Mouse (Mus musculus): ENCODE measurements around the gene Akt2. TPM values are rescaled to one million over a fixed set of nuclear protein-coding genes. Genes with fewer than 3 reads are reported as not detected.
A peak's percentile ranks its signal among the peaks of the same experiment; 100 is the strongest.

Gene Akt2
- 103 and 106 TPM in 2 replicates for polyA plus RNA-seq (2015; fragmentation: Nextera tagmentation; extraction: Ambion mirVana)

GRCm38 (mm10) chr7:27591266-27592216 lies at the start of gene Akt2:
Gene Akt2 (plus strand): TSS chr7:27591552.
- H3K9ac ChIP-seq = peak within 1 kb of the TSS; percentile 92
- H3K4me2 ChIP-seq = peak within 1 kb of the TSS; percentile 62
- ATAC-seq (ENCODE audit: insufficient number of reproducible peaks, insufficient read depth, low FRiP score, low TSS enrichment, low read depth) = peak; percentile 96
- peak within 1 kb of the TSS; percentile 99 for H3K27ac ChIP-seq
- H3K4me1 ChIP-seq = peaks cover 16% of the 10 kb centered on the region
- peak within 1 kb of the TSS; percentile 66 for H3K4me3 ChIP-seq
- under 1% methylated on average over 42 of the region's 71 CpGs for WGBS
- no peaks in the 10 kb centered on the region for H3K27me3 ChIP-seq
- H3K36me3 ChIP-seq = peaks cover 12% of the 10 kb centered on the region
- H3K9me3 ChIP-seq = no peaks in the 10 kb centered on the region

DNA sequence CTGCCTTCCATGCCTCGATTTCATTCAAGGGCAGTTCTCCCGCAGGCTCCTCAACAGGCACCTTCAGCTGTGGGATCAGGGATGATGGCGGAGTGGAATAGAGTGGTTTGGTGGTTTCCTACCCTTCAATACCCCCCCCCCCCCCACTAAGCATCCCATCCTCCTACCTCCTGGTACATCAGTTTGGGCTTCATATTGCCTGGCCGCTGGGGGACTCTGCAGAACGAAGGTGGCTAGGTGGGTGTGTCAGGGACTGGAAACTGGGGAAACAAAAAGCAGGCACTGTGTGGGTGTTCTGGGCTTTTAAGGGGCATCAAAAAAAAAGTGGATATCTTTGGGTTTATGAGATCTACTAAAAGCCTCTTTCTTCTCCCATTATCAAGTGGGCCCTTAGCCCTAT lies 49.4 kb upstream of the Akt2 start:
- no peak for ATAC-seq (ENCODE audit: insufficient number of reproducible peaks, insufficient read depth, low FRiP score, low TSS enrichment, low read depth)
- Histone ChIP-seq H3K4me3 (peak overlapping the region; percentile 59), H3K27me3 (no peaks in the 10 kb centered on the region), H3K36me3 (peaks cover 40% of the 10 kb centered on the region), H3K4me1 (peaks cover 18% of the 10 kb centered on the region), H3K4me2 (peak overlapping the region; percentile 88), H3K9me3 (no peaks in the 10 kb centered on the region), H3K9ac (peak overlapping the region; percentile 80), H3K27ac (no peak overlapping the region)
- WGBS = 52% methylated on average over 5 of the region's 5 CpGs

DNA sequence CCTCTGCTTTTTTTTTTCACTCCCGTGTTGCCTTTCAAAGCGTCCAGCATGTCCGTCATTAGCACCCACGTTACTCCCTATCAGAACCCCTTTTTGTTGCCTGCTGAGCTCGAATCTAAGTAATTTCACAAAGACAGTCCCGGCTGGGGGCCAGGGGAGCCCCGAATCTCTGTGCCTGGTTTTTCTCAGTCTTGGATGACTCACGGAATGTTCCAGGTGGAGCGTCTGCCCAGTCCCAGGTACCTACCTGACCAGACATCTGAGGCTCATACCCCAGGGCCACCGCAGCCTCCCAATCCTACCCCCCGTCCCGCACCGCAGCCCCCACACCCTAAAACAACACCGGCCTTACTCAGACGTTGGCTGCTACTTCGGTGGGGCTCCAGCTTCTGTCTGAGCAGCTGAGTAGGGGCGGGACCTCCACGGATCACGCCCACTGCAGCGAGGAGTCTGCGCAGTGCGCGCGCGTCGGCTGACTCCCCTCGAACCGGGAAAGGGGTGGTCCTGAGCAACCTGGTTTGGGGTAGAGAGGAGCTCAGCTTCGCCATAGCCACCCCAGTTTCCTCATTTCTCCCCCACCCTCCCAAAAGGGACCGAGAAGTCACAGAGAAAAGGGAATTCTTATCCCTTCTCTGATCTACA lies 48.8 kb upstream of the Akt2 start:
- peak overlapping the region; percentile 59 for H3K4me3 ChIP-seq
- H3K27me3 ChIP-seq = no peaks in the 10 kb centered on the region
- H3K4me2 ChIP-seq = peak overlapping the region; percentile 88
- peak overlapping the region; percentile 80 for H3K9ac ChIP-seq
- peaks cover 34% of the 10 kb centered on the region for H3K36me3 ChIP-seq
- H3K4me1 ChIP-seq = peaks cover 18% of the 10 kb centered on the region
- WGBS = 2% methylated on average over 30 of the region's 30 CpGs
- no peaks in the 10 kb centered on the region for H3K9me3 ChIP-seq
- no peak overlapping the region for H3K27ac ChIP-seq
- peak; percentile 83 for ATAC-seq (ENCODE audit: insufficient number of reproducible peaks, insufficient read depth, low FRiP score, low TSS enrichment, low read depth)

- WGBS = 58% methylated on average over 6 of the region's 6 CpGs
- no peaks in the 10 kb centered on the region for H3K9me3 ChIP-seq
- H3K4me1 ChIP-seq = peaks cover 18% of the 10 kb centered on the region
- H3K27me3 ChIP-seq = no peaks in the 10 kb centered on the region
- peak overlapping the region; percentile 59 for H3K4me3 ChIP-seq
- no peak for ATAC-seq (ENCODE audit: insufficient number of reproducible peaks, insufficient read depth, low FRiP score, low TSS enrichment, low read depth)
- peak overlapping the region; percentile 88 for H3K4me2 ChIP-seq
- H3K9ac ChIP-seq = peak overlapping the region; percentile 80
- peaks cover 29% of the 10 kb centered on the region for H3K36me3 ChIP-seq
- H3K27ac ChIP-seq = no peak overlapping the region
These were observed 48.3 kb upstream of the Akt2 start for GRCm38 (mm10) chr7:27543065-27543464.

- Histone ChIP-seq H3K4me1 (peaks cover 18% of the 10 kb centered on the region), H3K4me2 (no peak overlapping the region), H3K9me3 (no peaks in the 10 kb centered on the region), H3K27ac (no peak overlapping the region), H3K9ac (no peak overlapping the region), H3K27me3 (no peaks in the 10 kb centered on the region), H3K4me3 (no peak overlapping the region), H3K36me3 (peaks cover 23% of the 10 kb centered on the region)
- 87% methylated on average over 4 of the region's 4 CpGs for WGBS
- no peak for ATAC-seq (ENCODE audit: insufficient number of reproducible peaks, insufficient read depth, low FRiP score, low TSS enrichment, low read depth)
These were observed 47.5 kb upstream of the Akt2 start for GRCm38 (mm10) chr7:27543851-27544250.

DNA sequence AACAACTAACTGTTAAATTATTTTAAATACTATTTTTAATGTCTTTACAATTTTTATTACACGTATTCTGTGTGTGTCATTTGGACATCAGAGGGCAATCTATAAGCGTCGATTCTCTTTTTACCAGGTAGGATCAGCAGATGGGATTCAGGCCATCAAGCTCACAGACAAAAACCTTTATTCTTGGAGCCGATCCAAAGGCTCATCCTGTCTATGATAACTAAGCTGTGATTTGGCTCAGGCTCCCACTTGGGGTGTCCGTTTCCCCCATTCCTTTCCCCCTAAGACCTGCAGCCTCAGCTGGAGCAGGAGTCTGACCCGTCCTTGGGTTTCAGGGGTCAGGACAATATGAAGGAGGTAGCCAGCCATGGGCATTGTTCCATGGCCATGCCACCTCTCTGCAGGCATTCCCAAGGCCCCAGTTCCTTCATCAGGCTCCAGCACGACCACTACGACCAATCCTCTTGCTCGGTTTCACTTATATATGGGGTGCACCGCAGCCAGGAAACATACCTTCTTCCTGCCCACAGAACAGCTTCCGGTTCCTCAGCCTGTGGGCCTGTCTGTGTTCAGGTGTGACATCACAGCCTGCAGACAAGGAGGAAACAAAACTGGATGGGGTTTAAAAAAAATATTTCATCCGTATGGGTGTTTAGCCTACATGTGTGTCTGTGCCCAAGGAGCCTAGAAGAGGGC lies 46.5 kb upstream of the Akt2 start:
- no peaks in the 10 kb centered on the region for H3K9me3 ChIP-seq
- no peak overlapping the region for H3K4me2 ChIP-seq
- no peak overlapping the region for H3K9ac ChIP-seq
- H3K36me3 ChIP-seq = peaks cover 14% of the 10 kb centered on the region; the same call in 1 of the 2 replicates
- no peak for ATAC-seq (ENCODE audit: insufficient number of reproducible peaks, insufficient read depth, low FRiP score, low TSS enrichment, low read depth)
- peaks cover 18% of the 10 kb centered on the region for H3K4me1 ChIP-seq
- no peak overlapping the region for H3K4me3 ChIP-seq
- WGBS = 87% methylated on average over 12 of the region's 12 CpGs
- no peak overlapping the region for H3K27ac ChIP-seq
- no peaks in the 10 kb centered on the region for H3K27me3 ChIP-seq

- Histone ChIP-seq H3K4me1 (peaks cover 10% of the 10 kb centered on the region), H3K4me3 (no peak overlapping the region), H3K36me3 (no peaks in the 10 kb centered on the region), H3K27me3 (no peaks in the 10 kb centered on the region), H3K4me2 (no peak overlapping the region), H3K9ac (0 out of 2 replicates have a peak overlapping the region, but pooled peaks have one; percentile 21), H3K9me3 (no peaks in the 10 kb centered on the region), H3K27ac (no peak overlapping the region)
- no peak for ATAC-seq (ENCODE audit: insufficient number of reproducible peaks, insufficient read depth, low FRiP score, low TSS enrichment, low read depth)
- 67% methylated on average over 6 of the region's 6 CpGs for WGBS
These were observed 41.8 kb upstream of the Akt2 start for GRCm38 (mm10) chr7:27549597-27549996.

DNA sequence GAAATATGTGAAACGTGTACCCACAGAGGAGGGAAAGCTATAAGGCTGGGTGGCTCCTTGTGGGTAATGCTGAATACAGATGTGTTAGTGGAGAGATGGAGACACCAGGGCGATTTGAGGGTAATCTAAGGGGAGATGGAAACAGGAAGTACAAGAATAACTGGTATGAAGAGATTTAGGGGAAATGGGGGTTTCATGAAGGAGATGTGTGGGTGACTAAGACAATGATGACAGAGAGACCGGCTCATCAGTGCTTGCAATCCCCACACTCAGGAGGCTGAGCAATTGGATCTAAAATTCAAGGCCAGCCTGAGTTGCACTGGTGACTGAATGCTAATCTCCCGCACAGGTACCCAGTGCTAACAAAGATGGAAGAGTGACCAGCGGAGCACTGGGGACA lies 39.3 kb upstream of the Akt2 start:
- Histone ChIP-seq H3K27me3 (no peaks in the 10 kb centered on the region), H3K4me3 (peak overlapping the region; percentile 78), H3K4me2 (peak overlapping the region; percentile 74), H3K36me3 (peaks cover 12% of the 10 kb centered on the region), H3K4me1 (peaks cover 10% of the 10 kb centered on the region), H3K27ac (no peak overlapping the region), H3K9me3 (no peaks in the 10 kb centered on the region), H3K9ac (peak overlapping the region; percentile 84)
- ATAC-seq (ENCODE audit: insufficient number of reproducible peaks, insufficient read depth, low FRiP score, low TSS enrichment, low read depth) = no peak
- 53% methylated on average over 5 of the region's 5 CpGs for WGBS

DNA sequence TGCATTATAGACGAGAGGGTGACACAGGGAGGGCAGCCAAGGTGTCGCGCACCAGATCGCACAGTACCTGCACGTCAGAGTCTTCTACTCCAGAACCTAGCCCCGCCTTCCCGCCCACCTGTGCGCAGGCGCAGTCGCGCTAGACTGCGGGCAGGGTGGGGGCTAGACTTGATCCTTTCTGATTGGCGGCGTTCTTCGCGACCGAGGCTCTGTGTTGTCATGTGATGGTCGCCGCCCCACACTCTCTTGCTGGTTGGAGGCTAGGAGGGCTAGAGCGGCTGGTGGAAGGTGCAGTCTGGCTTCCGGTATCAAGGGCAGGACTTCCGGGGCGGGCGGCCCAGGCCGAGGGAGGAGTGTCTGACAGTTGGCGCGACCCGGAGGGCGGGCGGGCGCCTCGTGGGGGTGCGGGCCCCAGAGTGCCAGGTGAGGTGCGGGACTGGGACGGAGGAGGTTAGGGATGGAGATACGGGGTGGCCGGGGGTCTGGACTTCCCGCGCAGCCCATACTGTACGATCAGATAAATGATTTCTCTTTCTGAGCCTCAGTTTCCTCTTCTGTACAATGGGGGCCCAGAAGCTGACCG lies 38.3 kb upstream of the Akt2 start, which contains the start of the genes Pld3 and 2310022A10Rik:
Gene Pld3, minus strand, starts transcription at position 288 of the 583 bp plus-strand sequence.
Gene 2310022A10Rik, plus strand, starts transcription at position 303 of the 583 bp plus-strand sequence.
- Histone ChIP-seq H3K4me3 (peak within 1 kb of the TSS; percentile 78), H3K4me2 (peak within 1 kb of the TSS; percentile 74), H3K4me1 (peaks cover 10% of the 10 kb centered on the region), H3K27ac (0 out of 2 replicates have a peak within 1 kb of the TSS, but pooled peaks have one; percentile 29), H3K36me3 (peaks cover 12% of the 10 kb centered on the region), H3K27me3 (no peaks in the 10 kb centered on the region), H3K9me3 (no peaks in the 10 kb centered on the region), H3K9ac (peak within 1 kb of the TSS; percentile 84)
- ATAC-seq (ENCODE audit: insufficient number of reproducible peaks, insufficient read depth, low FRiP score, low TSS enrichment, low read depth) = peak; percentile 99
- under 1% methylated on average over 41 of the region's 41 CpGs for WGBS

DNA sequence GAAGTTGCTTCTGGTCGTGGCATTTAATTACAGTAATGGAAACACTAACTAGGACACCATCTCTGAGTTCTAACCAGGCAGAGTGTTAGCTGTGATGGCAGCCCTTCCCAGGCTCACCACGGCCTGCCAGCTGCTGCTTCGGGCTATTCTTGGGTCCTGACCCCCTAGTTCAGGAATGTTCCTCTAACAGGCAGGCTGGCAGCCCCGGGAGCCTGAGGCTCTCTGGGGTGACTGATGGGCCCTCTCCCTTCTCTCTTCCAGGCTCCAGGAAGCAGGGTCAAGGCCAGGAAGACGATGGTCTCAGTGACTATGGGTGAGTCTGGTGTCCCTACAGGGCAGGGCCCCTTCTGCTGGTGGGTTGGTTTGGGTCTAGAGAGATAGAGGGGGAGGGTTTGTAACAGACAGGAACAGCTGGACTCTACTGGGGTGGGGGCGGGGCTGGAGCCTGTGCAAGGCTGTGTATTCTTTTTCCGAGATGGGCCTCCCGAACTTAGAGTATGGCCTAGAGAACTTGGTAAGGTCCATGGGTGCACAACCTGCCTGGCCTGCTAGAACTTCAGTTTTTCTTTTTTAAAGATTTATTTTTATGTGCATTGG lies 31.0 kb upstream of the Akt2 start:
- Histone ChIP-seq H3K9me3 (no peaks in the 10 kb centered on the region), H3K36me3 (peaks cover 73% of the 10 kb centered on the region), H3K4me2 (no peak overlapping the region), H3K4me3 (no peak overlapping the region), H3K4me1 (no peaks in the 10 kb centered on the region), H3K27ac (no peak overlapping the region), H3K9ac (no peak overlapping the region), H3K27me3 (no peaks in the 10 kb centered on the region)
- 70% methylated on average over 8 of the region's 8 CpGs for WGBS
- no peak for ATAC-seq (ENCODE audit: insufficient number of reproducible peaks, insufficient read depth, low FRiP score, low TSS enrichment, low read depth)

Data from embryonic facial prominence, embryonic 13.5 days (tissue).